Mouse (Mus musculus) CH12.LX (cell line): ENCODE data around the gene Zfp326. TPM values are rescaled to one million over a fixed set of nuclear protein-coding genes. Genes with fewer than 3 reads are reported as not detected.

ENCODE experiments used
- DNase-seq: peaks from one replicate; pipeline ENCODE4 v3.0.0-alpha.2; 2013; ENCODE audit errors: extremely low read depth
- H3K27ac ChIP-seq: 2 replicates; pipeline ENCODE4 v1.5.1; 2012; ENCODE audit warnings: low read depth, mild to moderate bottlenecking, control low read depth, moderate library complexity; ENCODE audit not compliant: insufficient read depth
- H3K27me3 ChIP-seq: replicated peaks from 2 replicates; pipeline ENCODE3; 2012; ENCODE audit warnings: inconsistent platforms
- H3K36me3 ChIP-seq, 2 experiments: replicated peaks in 1 of 2; 2 replicates each; pipeline versions ENCODE3 to v1.6.1; 2012; ENCODE audit warnings: inconsistent platforms in 1 of 2, low read length in 1 of 2, mild to moderate bottlenecking in 1 of 2, mixed read lengths in 1 of 2, moderate library complexity in 1 of 2; ENCODE audit not compliant: control insufficient read depth in 1 of 2, insufficient read depth in 1 of 2
- H3K4me1 ChIP-seq, 2 experiments: 2 replicates each; pipeline ENCODE4 v1.6.1; 2012; ENCODE audit warnings: inconsistent platforms in 1 of 2, moderate library complexity in 1 of 2; ENCODE audit not compliant: insufficient read depth in 2 of 2, control insufficient read depth in 1 of 2
- H3K4me2 ChIP-seq: 2 replicates; pipeline ENCODE4 v1.6.1; 2012; ENCODE audit warnings: low read depth, mild to moderate bottlenecking, control low read depth; ENCODE audit not compliant: poor library complexity, insufficient read depth, severe bottlenecking
- H3K4me3 ChIP-seq, 3 experiments: fragments of 150-350 bp in 1 of 3; sonication (generic) in 1 of 3; replicated peaks in 1 of 3; 2 replicates each; pipeline versions ENCODE3 to v1.5.1; 2011 to 2012; ENCODE audit warnings: low read depth in 2 of 3, low read length in 2 of 3, mild to moderate bottlenecking in 2 of 3, moderate library complexity in 2 of 3, control low read depth in 1 of 3, improper control_type of control experiment in 1 of 3, inconsistent platforms in 1 of 3, mixed read lengths in 1 of 3; ENCODE audit not compliant: poor library complexity in 1 of 3
- H3K79me2 ChIP-seq: replicated peaks from 2 replicates; pipeline ENCODE4 v1.6.1; 2012; ENCODE audit warnings: mild to moderate bottlenecking, moderate library complexity; ENCODE audit not compliant: control insufficient read depth, poor library complexity, insufficient read depth, severe bottlenecking; ENCODE audit errors: extremely low read depth
- H3K9ac ChIP-seq: 2 replicates; pipeline ENCODE4 v1.6.1; 2012; ENCODE audit warnings: low read depth, mild to moderate bottlenecking, control low read depth, moderate library complexity; ENCODE audit not compliant: insufficient read depth
- H3K9me3 ChIP-seq: replicated peaks from 2 replicates; pipeline ENCODE3; 2012; ENCODE audit warnings: low read length, inconsistent platforms, mixed read lengths
- BHLHE40 ChIP-seq: IDR thresholded peaks from 2 replicates; pipeline ENCODE4 v1.6.1; 2011; ENCODE audit warnings: mild to moderate bottlenecking, low read depth, low read length, improper control_type of control experiment
- CHD2 ChIP-seq: IDR thresholded peaks from 2 replicates; pipeline ENCODE4 v1.6.1; 2011; ENCODE audit warnings: low read length, improper control_type of control experiment
- CTCF ChIP-seq, 2 experiments: IDR thresholded peaks in 1 of 2; conservative IDR thresholded peaks in 1 of 2; 2 replicates each; pipeline ENCODE4 v1.5.1; 2011 to 2012; ENCODE audit warnings: low read depth in 2 of 2, low read length in 2 of 2, improper control_type of control experiment in 1 of 2, inconsistent platforms in 1 of 2, mild to moderate bottlenecking in 1 of 2, moderate library complexity in 1 of 2
- EP300 ChIP-seq: IDR thresholded peaks from 2 replicates; pipeline ENCODE4 v1.6.1; 2011; ENCODE audit warnings: low read length, improper control_type of control experiment
- ETS1 ChIP-seq: conservative IDR thresholded peaks from 2 replicates; pipeline ENCODE4 v1.6.1; 2012; ENCODE audit warnings: low read depth, mild to moderate bottlenecking, inconsistent platforms, low read length, improper control_type of control experiment, moderate library complexity
- HCFC1 ChIP-seq: IDR thresholded peaks from 2 replicates; pipeline ENCODE4 v1.6.1; 2012; ENCODE audit warnings: low read depth, mild to moderate bottlenecking, inconsistent platforms, low read length, improper control_type of control experiment
- IRF4 ChIP-seq: IDR thresholded peaks from 2 replicates; pipeline ENCODE4 v1.6.1; 2014; ENCODE audit warnings: low read depth, mild to moderate bottlenecking, inconsistent platforms, low read length, improper control_type of control experiment
- MAFK ChIP-seq: IDR thresholded peaks from 2 replicates; pipeline ENCODE4 v1.6.1; 2011; ENCODE audit warnings: low read length, improper control_type of control experiment; ENCODE audit not compliant: insufficient replicate concordance
- MAX ChIP-seq: IDR thresholded peaks from 2 replicates; pipeline ENCODE4 v1.6.1; 2011; ENCODE audit warnings: low read length, improper control_type of control experiment
- MAZ ChIP-seq: IDR thresholded peaks from 2 replicates; pipeline ENCODE4 v1.6.1; 2012; ENCODE audit warnings: low read depth, mild to moderate bottlenecking, inconsistent platforms, low read length, improper control_type of control experiment, moderate library complexity
- MEF2A ChIP-seq: IDR thresholded peaks from 2 replicates; pipeline ENCODE4 v1.6.1; 2014; ENCODE audit warnings: low read depth, mild to moderate bottlenecking, inconsistent platforms, low read length, improper control_type of control experiment, borderline replicate concordance
- MYC ChIP-seq: IDR thresholded peaks from 2 replicates; pipeline ENCODE4 v1.6.1; 2011; ENCODE audit warnings: low read depth, mild to moderate bottlenecking, improper control_type of control experiment, low read length
- NRF1 ChIP-seq: IDR thresholded peaks from 2 replicates; pipeline ENCODE4 v1.6.1; 2014; ENCODE audit warnings: low read depth, mild to moderate bottlenecking, inconsistent platforms, low read length, improper control_type of control experiment, moderate library complexity
- PAX5 ChIP-seq: IDR thresholded peaks from 2 replicates; pipeline ENCODE4 v1.6.1; 2012; ENCODE audit warnings: low read length, inconsistent platforms, mixed read lengths
- POLR2A ChIP-seq: IDR thresholded peaks from 2 replicates; pipeline ENCODE4 v1.6.1; 2011; ENCODE audit warnings: low read depth, mild to moderate bottlenecking, improper control_type of control experiment, low read length
- RAD21 ChIP-seq: IDR thresholded peaks from 2 replicates; pipeline ENCODE4 v1.6.1; 2011; ENCODE audit warnings: low read depth, mild to moderate bottlenecking, low read length, improper control_type of control experiment, moderate library complexity
- RCOR1 ChIP-seq: conservative IDR thresholded peaks from 2 replicates; pipeline ENCODE4 v1.6.1; 2012; ENCODE audit warnings: low read depth, mild to moderate bottlenecking, inconsistent platforms, low read length, improper control_type of control experiment
- TBP ChIP-seq: conservative IDR thresholded peaks from 2 replicates; pipeline ENCODE4 v1.6.1; 2011; ENCODE audit warnings: low read depth, low read length, improper control_type of control experiment
- UBTF ChIP-seq: IDR thresholded peaks from 2 replicates; pipeline ENCODE4 v1.6.1; 2012; ENCODE audit warnings: low read depth, mild to moderate bottlenecking, inconsistent platforms, low read length, improper control_type of control experiment, moderate library complexity
- ZKSCAN1 ChIP-seq: IDR thresholded peaks from 2 replicates; pipeline ENCODE4 v1.6.1; 2012; ENCODE audit warnings: low read depth, inconsistent platforms, low read length, improper control_type of control experiment, borderline replicate concordance
- dilution Hi-C: fragments of 300-500 bp; cut with MboI; formaldehyde crosslinking; loops from 2 replicates; pipeline ENCODE4 v1.14.3; 2020; ENCODE audit warnings: low sequenced_read_pairs; ENCODE audit not compliant: extremely low pct_unique_long_range_greater_than_20kb, extremely low pct_ligation_motif_present
- in situ Hi-C: fragments of 300-500 bp; cut with MboI; formaldehyde crosslinking; loops from 3 replicates; pipeline ENCODE4 v1.14.3; 2019; ENCODE audit warnings: low sequenced_read_pairs, low pct_ligation_motif_present, low pct_unique_long_range_greater_than_20kb, mixed read lengths
- polyA plus RNA-seq: library from polyadenylated mRNA; unstranded; fragments of >175 nt; gene quantifications from 2 replicates; pipeline ENCODE4 v1.2.1, GENCODE M21; 2012; ENCODE audit warnings: low read depth; ENCODE audit not compliant: insufficient read length
- total RNA-seq, 2 experiments: library from RNA; depleted of rRNA; stranded (reverse); fragments of 300-350 nt in 1 of 2; fragments of >200 nt in 1 of 2; gene quantifications; 2 replicates each; pipeline ENCODE4 v1.2.3; 2012 to 2014

The Zfp326 gene
- total and polyA plus RNA-seq, 3 experiments: 5.3 to 21.6 (median 7.4) TPM

GRCm38 (mm10) chr5:105839740-105840310, 36.5 kb upstream of the Zfp326 start:
- in situ Hi-C loops: no loop called here
- no peaks in the 10 kb centered on the region for H3K27me3 ChIP-seq
- H3K27ac ChIP-seq: no peak overlapping the region
- dilution Hi-C loops: no loop called here
- H3K4me1 ChIP-seq: peaks cover 0 to 7% of the 10 kb centered on the region in 2 experiments; a peak in 1 of 4 replicates
- no peaks in the 10 kb centered on the region for H3K9me3 ChIP-seq
- H3K4me3 ChIP-seq: no peak overlapping the region
- H3K4me2 ChIP-seq: no peak overlapping the region
- no peaks in the 10 kb centered on the region for H3K36me3 ChIP-seq
- DNase-seq: peak; percentile 29
- no peak overlapping the region for H3K9ac ChIP-seq
- H3K79me2 ChIP-seq: no peaks in the 10 kb centered on the region
- TF ChIP-seq CHD2 (no peak), CTCF (conservative IDR thresholded peaks at IDR 0.05 in 1 of 2, IDR thresholded peaks at IDR 0.05 in 1 of 2; ENCODE audit: low read depth in 2 of 2, low read length in 2 of 2) (peak in 1 of 2 experiments; percentile 43; a peak in 2 of 4 replicates), ETS1 (no peak)

DNA sequence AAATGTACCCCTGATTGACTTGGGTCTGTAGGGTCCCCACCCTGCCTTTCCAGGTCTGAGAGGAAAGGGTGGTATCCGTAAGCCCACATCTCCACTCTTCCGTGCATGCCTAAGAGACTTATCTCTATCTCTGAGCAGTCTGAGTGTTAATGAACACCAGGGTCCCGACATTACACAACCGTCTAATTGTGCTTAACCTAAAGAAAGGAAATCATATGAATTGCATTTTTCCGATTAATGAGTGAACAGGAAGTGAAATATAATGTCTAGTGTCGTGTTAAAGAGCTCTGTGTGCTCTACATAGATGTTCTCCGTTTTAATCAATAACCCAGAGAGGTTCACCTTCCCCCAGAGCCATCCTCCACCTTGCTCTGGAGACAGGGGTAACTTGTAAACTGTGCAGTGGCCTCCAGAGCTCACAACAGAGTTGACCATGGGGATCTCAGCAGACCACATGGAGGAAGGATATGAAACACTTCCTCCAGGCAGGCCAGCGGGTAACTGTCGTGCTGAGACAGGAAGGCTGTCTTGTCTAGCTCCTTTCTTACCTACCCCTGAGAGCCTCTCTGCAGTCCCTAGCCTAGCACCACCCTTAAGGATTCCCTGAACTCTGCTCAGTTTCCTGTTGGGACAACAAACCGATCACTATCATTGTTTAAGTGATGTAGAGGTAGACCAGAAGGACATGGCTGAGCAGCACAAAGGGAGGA, 32.2 kb upstream of the Zfp326 start:
- no peaks in the 10 kb centered on the region for H3K9me3 ChIP-seq
- no peak overlapping the region for H3K27ac ChIP-seq
- H3K9ac ChIP-seq: no peak overlapping the region
- TF ChIP-seq POLR2A (no peak), MAZ (no peak), EP300 (no peak), RCOR1 (no peak), IRF4 (no peak), UBTF (no peak), CHD2 (no peak), ZKSCAN1 (no peak), HCFC1 (no peak), RAD21 (no peak), MEF2A (no peak), BHLHE40 (no peak), NRF1 (no peak), MAX (no peak), TBP (no peak), MYC (no peak), MAFK (no peak), CTCF (conservative IDR thresholded peaks at IDR 0.05 in 1 of 2, IDR thresholded peaks at IDR 0.05 in 1 of 2; ENCODE audit: low read depth in 2 of 2, low read length in 2 of 2) (no peak), PAX5 (no peak)
- DNase-seq: no peak
- H3K4me2 ChIP-seq: no peak overlapping the region
- no peak overlapping the region for H3K4me3 ChIP-seq
- dilution Hi-C loops (no loop called here), in situ Hi-C loops (no loop called here)
- H3K27me3 ChIP-seq: no peaks in the 10 kb centered on the region
- peaks cover 0 to 7% of the 10 kb centered on the region in 2 experiments; a peak in 1 of 4 replicates for H3K4me1 ChIP-seq
- H3K36me3 ChIP-seq: no peaks in the 10 kb centered on the region
- no peaks in the 10 kb centered on the region for H3K79me2 ChIP-seq
